Mouse (Mus musculus) thymus, adult 2 months (tissue): ENCODE data around the gene Pkhd1.

Source experiments
- CTCF ChIP-seq: fragments of 200-500 bp; IDR thresholded peaks from 2 replicates; pipeline ENCODE4 v1.5.1; 2012; ENCODE audit warnings: mild to moderate bottlenecking, control low read depth, low read length, moderate library complexity, borderline replicate concordance; ENCODE audit not compliant: control insufficient read depth, poor library complexity, insufficient read depth; ENCODE audit errors: extremely low read depth
- POLR2A ChIP-seq: fragments of 200-500 bp; IDR thresholded peaks from 2 replicates; pipeline ENCODE4 v1.6.1; 2012; ENCODE audit warnings: mild to moderate bottlenecking, low read length, control low read depth, moderate library complexity; ENCODE audit not compliant: control insufficient read depth, poor library complexity, insufficient read depth; ENCODE audit errors: extremely low read depth

DNA sequence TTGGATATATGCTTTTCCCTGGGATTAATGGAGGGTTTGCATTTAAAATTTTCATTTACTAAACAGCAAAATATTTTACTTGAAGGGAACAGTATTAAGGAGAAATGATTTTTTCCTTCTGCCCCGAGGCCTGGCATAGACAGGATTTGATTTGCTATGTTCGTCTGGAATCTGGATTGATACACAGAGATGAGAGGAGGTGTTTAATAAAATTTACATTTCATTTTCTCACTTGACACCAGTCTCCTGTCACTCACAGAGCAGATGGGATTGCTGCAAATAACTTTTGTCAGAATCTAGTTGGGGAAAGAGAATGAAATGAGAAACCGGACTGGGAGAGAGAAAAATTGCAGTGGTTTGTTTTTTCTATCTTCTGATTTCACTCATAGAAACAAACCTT lies 578.5 kb downstream of the Pkhd1 start:
- TF ChIP-seq CTCF (no peak), POLR2A (no peak)
